Mouse (Mus musculus) spleen, adult 2 months (tissue): ENCODE measurements around the gene Csf2rb2.

Source experiments
- CTCF ChIP-seq: fragments of 200-500 bp; IDR thresholded peaks from 2 replicates; pipeline ENCODE4 v1.5.1; 2011; ENCODE audit warnings: mild to moderate bottlenecking, inconsistent platforms; ENCODE audit not compliant: insufficient read depth, insufficient read length, insufficient replicate concordance; ENCODE audit errors: extremely low read depth
- POLR2A ChIP-seq: fragments of 200-500 bp; IDR thresholded peaks from 2 replicates; pipeline ENCODE4 v1.6.1; 2011; ENCODE audit warnings: low read depth, low read length, inconsistent platforms

- TF ChIP-seq CTCF (no peak), POLR2A (no peak)
Observed at GRCm38 (mm10) chr15:78310971-78311370, 5.5 kb upstream of the Csf2rb2 start.
